Mouse (Mus musculus) limb, embryonic 14.5 days (tissue): Measurements from ENCODE around the gene Msrb1. TPM values are rescaled to one million over a fixed set of nuclear protein-coding genes. Genes with fewer than 3 reads are reported as not detected.

Source experiments
- ATAC-seq: fragments of 200-750 bp; cut with Nextera tagmentation; 2 replicates; pipeline ENCODE4 v1.8.0; 2017; ENCODE audit warnings: low read depth, moderate number of reproducible peaks, moderate TSS enrichment; ENCODE audit not compliant: low FRiP score
- DNase-seq: peaks from one replicate; pipeline ENCODE4 v3.0.0-alpha.2; 2015; ENCODE audit warnings: low spot score
- H3K27ac ChIP-seq: fragments of 300-500 bp; sonication (generic); replicated peaks from 2 replicates; pipeline ENCODE4 v1.5.1; 2014; ENCODE audit warnings: low read depth, mild to moderate bottlenecking, low read length, moderate library complexity, mixed read lengths
- H3K27me3 ChIP-seq: fragments of 300-500 bp; sonication (generic); 2 replicates; pipeline ENCODE4 v1.6.1; 2014; ENCODE audit warnings: low read length, mixed read lengths; ENCODE audit not compliant: control insufficient read depth, insufficient read depth
- H3K36me3 ChIP-seq: fragments of 300-500 bp; sonication (generic); 2 replicates; pipeline ENCODE4 v1.6.1; 2014; ENCODE audit warnings: mild to moderate bottlenecking, low read length, moderate library complexity, mixed read lengths; ENCODE audit not compliant: control insufficient read depth, insufficient read depth
- H3K4me1 ChIP-seq: fragments of 300-500 bp; sonication (generic); 2 replicates; pipeline ENCODE4 v1.6.1; 2014; ENCODE audit warnings: antibody characterized with exemption, low read length, mixed read lengths; ENCODE audit not compliant: control insufficient read depth, insufficient read depth
- H3K4me2 ChIP-seq: fragments of 300-500 bp; sonication (generic); replicated peaks from 2 replicates; pipeline ENCODE4 v1.6.1; 2014; ENCODE audit warnings: low read depth, mild to moderate bottlenecking, low read length, moderate library complexity; ENCODE audit not compliant: severe bottlenecking
- H3K4me3 ChIP-seq: fragments of 300-500 bp; sonication (generic); replicated peaks from 2 replicates; pipeline ENCODE4 v1.5.1; 2014; ENCODE audit warnings: low read length
- H3K9ac ChIP-seq: fragments of 300-500 bp; sonication (generic); 2 replicates; pipeline ENCODE4 v1.6.1; 2014; ENCODE audit warnings: mild to moderate bottlenecking, low read depth, low read length, moderate library complexity; ENCODE audit not compliant: severe bottlenecking
- H3K9me3 ChIP-seq: fragments of 300-500 bp; sonication (generic); 2 replicates; pipeline ENCODE4 v1.6.1; 2016; ENCODE audit warnings: low read length; ENCODE audit not compliant: control insufficient read depth
- POLR2A ChIP-seq: fragments of 200-500 bp; IDR thresholded peaks from 2 replicates; pipeline ENCODE4 v1.8.0; 2012; ENCODE audit warnings: inconsistent platforms, mild to moderate bottlenecking, moderate library complexity, borderline replicate concordance; ENCODE audit not compliant: insufficient read depth, insufficient read length; ENCODE audit errors: extremely low read depth
- WGBS: fragments of 180-500 bp; shearing (Covaris S2); extraction: QIAGEN DNeasy Blood & Tissue Kit; methylation state at CpG from one replicate; pipeline ENCODE4 v1.1.7; 2014; 5-methylcytosine and 5-hydroxymethylcytosine counted together
- polyA plus RNA-seq, 2 experiments: library from polyadenylated mRNA; depleted of rRNA in 1 of 2; stranded (reverse) in 1 of 2; unstranded in 1 of 2; fragments of >200 nt; fragmentation: Nextera tagmentation in 1 of 2; extraction: Ambion mirVana in 1 of 2; gene quantifications; 2 replicates each; pipeline versions ENCODE4 v1.2.1 to v1.2.3; 2012 to 2014

The Msrb1 gene
- polyA plus RNA-seq, 2 experiments: 29.9 to 44.1 TPM

GRCm38 (mm10) chr17:24695326-24696010, 41.0 kb upstream of the Msrb1 start:
- peak overlapping the region; percentile 84 for H3K4me3 ChIP-seq
- no peak for TF ChIP-seq POLR2A
- peaks cover 9% of the 10 kb centered on the region for H3K4me1 ChIP-seq
- peak overlapping the region; percentile 79 for H3K27ac ChIP-seq
- 5% methylated on average over 45 of the region's 51 CpGs for WGBS
- H3K27me3 ChIP-seq: peaks cover 4% of the 10 kb centered on the region; the same call in 1 of the 2 replicates
- DNase-seq (no peak), ATAC-seq (peak; percentile 31; the same call in 1 of the 2 replicates)
- no peaks in the 10 kb centered on the region for H3K9me3 ChIP-seq
- H3K9ac ChIP-seq: peak overlapping the region; percentile 77
- H3K4me2 ChIP-seq: peak overlapping the region; percentile 73
- peaks cover 27% of the 10 kb centered on the region for H3K36me3 ChIP-seq

GRCm38 (mm10) chr17:24696011-24696697, 40.3 kb upstream of the Msrb1 start, which contains the start of the genes Gfer and Noxo1:
Gene Gfer, minus strand, starts transcription at chr17:24696156.
Gene Noxo1, plus strand, starts transcription at chr17:24696234.
- peak; percentile 92 for ATAC-seq
- TF ChIP-seq POLR2A: peak; percentile 77; the same call in 1 of the 2 replicates
- 2% methylated on average over 30 of the region's 76 CpGs for WGBS
- Histone ChIP-seq H3K4me3 (peak within 1 kb of the TSS; percentile 84), H3K4me1 (peaks cover 9% of the 10 kb centered on the region), H3K36me3 (peaks cover 34% of the 10 kb centered on the region), H3K9ac (peak within 1 kb of the TSS; percentile 77), H3K9me3 (no peaks in the 10 kb centered on the region), H3K27me3 (no peaks in the 10 kb centered on the region), H3K4me2 (peak within 1 kb of the TSS; percentile 73), H3K27ac (peak within 1 kb of the TSS; percentile 79)
- DNase-seq: peak; percentile 78

- no peaks in the 10 kb centered on the region for H3K27me3 ChIP-seq
- H3K36me3 ChIP-seq: peaks cover 41% of the 10 kb centered on the region
- H3K9ac ChIP-seq: no peak overlapping the region
- H3K27ac ChIP-seq: no peak overlapping the region
- no peak overlapping the region for H3K4me3 ChIP-seq
- TF ChIP-seq POLR2A: no peak
- 36% methylated on average over 5 of the region's 5 CpGs for WGBS
- H3K4me1 ChIP-seq: peaks cover 9% of the 10 kb centered on the region
- ATAC-seq (no peak), DNase-seq (no peak)
- no peak overlapping the region for H3K4me2 ChIP-seq
- no peaks in the 10 kb centered on the region for H3K9me3 ChIP-seq
These were observed 38.5 kb upstream of the Msrb1 start for GRCm38 (mm10) chr17:24697985-24698384.

GRCm38 (mm10) chr17:24698715-24699114, 37.7 kb upstream of the Msrb1 start:
- Histone ChIP-seq H3K27me3 (no peaks in the 10 kb centered on the region), H3K4me2 (no peak overlapping the region), H3K36me3 (peaks cover 40% of the 10 kb centered on the region), H3K9me3 (no peaks in the 10 kb centered on the region), H3K4me1 (peaks cover 9% of the 10 kb centered on the region), H3K4me3 (no peak overlapping the region), H3K27ac (no peak overlapping the region), H3K9ac (0 out of 2 replicates have a peak overlapping the region, but pooled peaks have one; percentile 4)
- ATAC-seq: no peak
- no peak for DNase-seq
- WGBS: 68% methylated on average over 9 of the region's 9 CpGs
- no peak for TF ChIP-seq POLR2A

GRCm38 (mm10) chr17:24699473-24699872, 37.0 kb upstream of the Msrb1 start:
- no peak for DNase-seq
- Histone ChIP-seq H3K4me2 (no peak overlapping the region), H3K36me3 (peaks cover 47% of the 10 kb centered on the region), H3K9ac (no peak overlapping the region), H3K4me1 (peaks cover 9% of the 10 kb centered on the region), H3K27ac (no peak overlapping the region), H3K4me3 (no peak overlapping the region), H3K27me3 (no peaks in the 10 kb centered on the region), H3K9me3 (no peaks in the 10 kb centered on the region)
- no peak for ATAC-seq
- 94% methylated on average over 2 of the region's 2 CpGs for WGBS
- no peak for TF ChIP-seq POLR2A
